Mouse (Mus musculus) cerebellum, postnatal 14 days (tissue): Measurements from ENCODE around the gene Igf2bp3.

Experiments used
- DNase-seq, 2 experiments: peaks; one replicate each; pipeline ENCODE4 v3.0.0; 2021; ENCODE audit warnings: mixed read lengths in 2 of 2

Gene Igf2bp3

GRCm38 (mm10) chr6:49057053-49058021, 157.4 kb downstream of the Igf2bp3 start:
- DNase-seq: peak; percentile 84

- DNase-seq: no peak
Measured at GRCm38 (mm10) chr6:49056009-49056408, 158.7 kb downstream of the Igf2bp3 start.

- DNase-seq: no peak
Measured at GRCm38 (mm10) chr6:49055256-49055733, 159.5 kb downstream of the Igf2bp3 start.

- no peak for DNase-seq
Measured at GRCm38 (mm10) chr6:49052191-49052590, 162.6 kb downstream of the Igf2bp3 start.

- no peak for DNase-seq
Measured at GRCm38 (mm10) chr6:49050677-49051410, 163.9 kb downstream of the Igf2bp3 start.

GRCm38 (mm10) chr6:49048395-49048794, 166.4 kb downstream of the Igf2bp3 start:
- no peak for DNase-seq

- DNase-seq: no peak
Measured at GRCm38 (mm10) chr6:49047848-49048247, 166.9 kb downstream of the Igf2bp3 start.

GRCm38 (mm10) chr6:49046976-49047375, 167.8 kb downstream of the Igf2bp3 start:
- no peak for DNase-seq

GRCm38 (mm10) chr6:49046502-49046901, 168.3 kb downstream of the Igf2bp3 start:
- no peak for DNase-seq

- peak; percentile 64 to 75 for DNase-seq
Measured at GRCm38 (mm10) chr6:49039470-49040180, 175.1 kb downstream of the Igf2bp3 start.

GRCm38 (mm10) chr6:49037268-49037662, 177.5 kb downstream of the Igf2bp3 start:
- no peak for DNase-seq

GRCm38 (mm10) chr6:49036275-49037267, 178.2 kb downstream of the Igf2bp3 start, which contains the start of gene Gpnmb:
Gene Gpnmb (plus strand): TSS chr6:49036546.
- no peak for DNase-seq
